Mouse (Mus musculus): ENCODE results near the gene Cstf2t.

DNA sequence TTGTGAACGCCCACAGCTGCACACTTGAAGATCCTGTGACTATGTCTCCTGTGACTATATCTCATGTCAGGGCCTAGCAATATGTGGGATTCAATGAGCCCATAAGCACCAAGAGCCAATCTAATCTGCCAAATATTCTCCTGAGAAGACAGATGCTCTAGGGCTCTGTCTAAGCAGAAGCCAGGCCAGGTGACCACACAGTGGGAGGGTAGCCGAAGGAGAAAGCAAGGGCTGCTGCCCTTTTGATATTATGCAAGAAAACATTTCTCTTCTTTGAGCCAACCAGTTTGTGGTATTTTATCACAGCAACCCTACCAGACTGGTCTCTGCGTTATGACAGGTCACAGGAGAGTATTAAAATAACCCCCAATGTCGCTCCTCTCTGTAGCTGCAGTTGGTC is 6.5 kb upstream of the Cstf2t start:
- TF ChIP-seq CTCF (conservative IDR thresholded peaks at IDR 0.05; ENCODE audit: insufficient read depth, insufficient read length, low read depth, low read length): no peak
- no peak for TF ChIP-seq POLR2A (IDR thresholded peaks at IDR 0.05; ENCODE audit: low read depth, low read length)

Data from kidney, adult 2 months (tissue).